Mouse (Mus musculus) myocyte (in vitro differentiated cells): Measurements from ENCODE around the gene Samd9l.

ENCODE experiments used
- CEBPB ChIP-seq: IDR thresholded peaks from 2 replicates; pipeline ENCODE4 v1.6.1; 2011; ENCODE audit warnings: mild to moderate bottlenecking, moderate library complexity; ENCODE audit not compliant: poor library complexity, insufficient read depth, severe bottlenecking
- MAX ChIP-seq: IDR thresholded peaks from one replicate; pipeline ENCODE4 v1.6.1; 2011; ENCODE audit warnings: low read depth, mild to moderate bottlenecking, control low read depth
- MYOD1 ChIP-seq, 3 experiments: IDR thresholded peaks; one replicate each; pipeline ENCODE4 v1.6.1; 2011; ENCODE audit warnings: control low read depth in 2 of 3, low read depth in 2 of 3, mild to moderate bottlenecking in 2 of 3, moderate library complexity in 1 of 3; ENCODE audit not compliant: insufficient read length in 2 of 3, control insufficient read depth in 1 of 3
- MYOG ChIP-seq, 3 experiments: IDR thresholded peaks; one replicate each; pipeline ENCODE4 v1.6.1; 2011; ENCODE audit warnings: control low read depth in 2 of 3, low read depth in 2 of 3, mild to moderate bottlenecking in 2 of 3; ENCODE audit not compliant: insufficient read length in 2 of 3, control insufficient read depth in 1 of 3, insufficient read depth in 1 of 3
- POLR2A ChIP-seq: IDR thresholded peaks from one replicate; pipeline ENCODE4 v1.6.1; 2011; ENCODE audit warnings: low read depth, mild to moderate bottlenecking, control low read depth, moderate library complexity; ENCODE audit not compliant: insufficient read length
- REST ChIP-seq: IDR thresholded peaks from one replicate; pipeline ENCODE4 v1.6.1; 2011; ENCODE audit warnings: mild to moderate bottlenecking, control low read depth, moderate library complexity; ENCODE audit not compliant: insufficient read depth, insufficient read length
- TCF12 ChIP-seq: IDR thresholded peaks from one replicate; pipeline ENCODE4 v1.6.1; 2011; ENCODE audit warnings: mild to moderate bottlenecking, control low read depth; ENCODE audit not compliant: poor library complexity, insufficient read depth, severe bottlenecking

DNA sequence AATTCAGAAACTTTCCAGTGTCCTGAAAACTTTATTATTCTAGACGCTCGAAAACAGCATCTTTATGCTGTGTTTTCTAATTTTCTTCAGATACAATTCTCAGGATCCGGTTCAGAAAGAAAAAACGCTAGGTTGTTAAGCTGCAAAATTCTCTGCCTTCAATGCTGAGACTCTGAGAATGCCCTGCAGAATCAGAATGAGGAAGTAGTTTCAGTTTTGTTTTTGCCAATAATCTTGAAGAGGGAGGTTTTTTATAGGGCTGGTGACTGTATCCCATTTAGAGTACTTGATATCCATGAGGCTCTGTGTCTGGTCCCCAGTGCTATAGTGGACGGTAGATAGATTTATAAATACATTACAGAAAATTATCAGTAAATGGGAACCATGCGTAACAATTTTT, 12.8 kb downstream of the Samd9l start:
- no peak for TF ChIP-seq POLR2A
- TF ChIP-seq MAX = no peak
- no peak for TF ChIP-seq CEBPB
- no peak for TF ChIP-seq MYOG (IDR thresholded peaks at IDR 0.05; ENCODE audit: control insufficient read depth in 1 of 3, insufficient read depth in 1 of 3, insufficient read length in 2 of 3, low read depth in 2 of 3)
- TF ChIP-seq TCF12 = no peak
- TF ChIP-seq MYOD1 (IDR thresholded peaks at IDR 0.05; ENCODE audit: control insufficient read depth in 1 of 3, insufficient read length in 2 of 3, low read depth in 2 of 3) = no peak
- TF ChIP-seq REST = no peak
